Comparison of ENCODE assay signal across 8 mouse cellular contexts in the genomic region with DNA sequence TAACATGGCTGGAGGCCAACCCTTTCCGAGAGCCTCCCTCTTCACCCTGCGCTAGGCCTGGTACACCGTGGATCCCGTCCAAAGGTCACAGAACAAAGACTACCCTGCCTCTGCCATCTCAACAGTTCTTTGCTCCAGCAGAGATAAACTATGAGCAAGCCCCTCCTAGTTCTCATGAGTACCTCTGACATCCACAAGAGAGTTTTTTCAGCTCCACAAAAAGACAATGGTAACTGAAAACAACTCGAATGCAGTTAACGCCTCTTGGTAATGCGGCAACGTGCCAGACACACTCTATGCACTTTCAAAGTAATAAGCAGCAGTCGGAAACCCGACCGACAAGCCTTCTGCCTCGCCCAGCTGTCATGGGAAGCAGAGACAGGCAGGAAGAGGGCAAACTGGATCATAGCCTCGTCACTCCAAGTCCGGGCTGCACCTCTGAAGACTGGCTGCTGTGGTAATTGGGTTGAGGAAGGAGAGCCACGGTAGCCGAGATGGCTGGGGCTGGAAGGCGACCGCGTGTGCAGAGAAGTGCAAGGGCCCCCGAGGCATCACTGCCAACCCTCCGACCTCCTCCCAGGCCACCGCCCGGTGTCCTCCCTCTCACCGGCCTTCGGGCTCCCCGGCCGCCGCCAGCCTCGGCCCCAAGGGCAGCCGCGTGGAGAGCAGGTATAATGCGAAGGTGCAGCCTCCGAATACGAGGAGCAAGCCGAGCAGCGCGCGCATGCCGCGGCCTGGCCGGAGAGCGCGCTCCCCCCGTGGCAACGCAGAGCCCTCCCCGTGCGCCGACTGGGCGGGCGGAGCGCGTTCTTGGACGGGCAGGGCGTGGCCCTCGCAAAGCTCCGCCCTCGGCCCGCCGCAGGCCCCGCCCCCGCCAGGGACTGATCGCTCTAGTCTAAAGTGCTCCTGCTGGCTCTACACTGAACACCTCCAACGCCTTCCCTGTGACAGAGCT. TPM values are rescaled to one million over a fixed set of nuclear protein-coding genes. Genes with fewer than 3 reads are reported as not detected.
DNase-seq lines count a peak whose midpoint lies in the region; ATAC-seq lines count a peak whose summit lies in the region.

A gene (minus strand): TSS at position 792 of the 955 bp plus-strand sequence.

- 2% methylated on average over 63 of the region's 63 CpGs for WGBS in heart, embryonic 10.5 days
- 2% methylated on average over 63 of the region's 63 CpGs for WGBS in kidney, embryonic 15.5 days

- peak within 1 kb of the TSS; percentile 95 for H3K4me2 ChIP-seq in kidney, embryonic 15.5 days

- 0 out of 2 replicates have a peak, but pooled peaks cover 4% of the 10 kb centered on the region for H3K27me3 ChIP-seq in heart, embryonic 10.5 days (ENCODE audit: insufficient read depth, poor library complexity, severe bottlenecking)
- H3K27me3 ChIP-seq in kidney, embryonic 15.5 days, result 0 out of 2 replicates have a peak, but pooled peaks cover 3% of the 10 kb centered on the region

- DNase-seq in B cell, adult 2 months, result peak; percentile 92 to 94
- peak; percentile 95 for DNase-seq in brain, adult 2 months (ENCODE audit: low read depth, low spot score)
- peak; percentile 94 for DNase-seq in heart, embryonic 10.5 days (ENCODE audit: low spot score)
- peak; percentile 94 for DNase-seq in liver
- DNase-seq in spleen, postnatal 4 days (ENCODE audit: low spot score in 2 of 2), result peak; percentile 90 to 96

- ATAC-seq in erythroblast, adult 5-6 weeks (replicated peaks; ENCODE audit: low FRiP score, poor library complexity, severe bottlenecking), result peak; percentile 95
- ATAC-seq in kidney, embryonic 15.5 days (replicated peaks; ENCODE audit: low FRiP score), result peak; percentile 97
- peak; percentile 73 for ATAC-seq in monocyte, adult 5-6 weeks (replicated peaks; ENCODE audit: insufficient number of reproducible peaks, low FRiP score, low TSS enrichment, poor library complexity, severe bottlenecking)

- H3K27ac ChIP-seq in heart, embryonic 10.5 days, result peak within 1 kb of the TSS; percentile 94
- peak within 1 kb of the TSS; percentile 66 for H3K27ac ChIP-seq in kidney, embryonic 15.5 days

- peak within 1 kb of the TSS; percentile 69 for H3K9ac ChIP-seq in kidney, embryonic 15.5 days

- peaks cover 3% of the 10 kb centered on the region; the same call in 1 of the 2 replicates for H3K36me3 ChIP-seq in heart, embryonic 10.5 days
- no peaks in the 10 kb centered on the region for H3K36me3 ChIP-seq in kidney, embryonic 15.5 days

- H3K9me3 ChIP-seq in heart, embryonic 10.5 days, result no peaks in the 10 kb centered on the region
- H3K9me3 ChIP-seq in kidney, embryonic 15.5 days (replicated peaks), result no peaks in the 10 kb centered on the region

- peak within 1 kb of the TSS; percentile 85 for H3K4me3 ChIP-seq in heart, embryonic 10.5 days
- peak within 1 kb of the TSS; percentile 86 for H3K4me3 ChIP-seq in kidney, embryonic 15.5 days (replicated peaks)

- peaks cover 21% of the 10 kb centered on the region for H3K4me1 ChIP-seq in heart, embryonic 10.5 days
- peaks cover 14% of the 10 kb centered on the region for H3K4me1 ChIP-seq in kidney, embryonic 15.5 days

RNA-seq across cellular contexts. Expression of the gene that starts here (rescaled TPM):
- 3.6 and 5.0 TPM in 2 replicates for total RNA-seq in erythroblast, adult 5-6 weeks (2015; ENCODE audit: low replicate concordance)
- 0.77 and 2.0 TPM in 2 replicates for total RNA-seq in erythroblast, adult 5-6 weeks (2017; ENCODE audit: low replicate concordance)
- polyA plus RNA-seq in heart, embryonic 10.5 days (2016; fragmentation: Nextera tagmentation; extraction: Ambion mirVana), result 35.2 and 37.1 TPM in 2 replicates
- 23.4 and 24.6 TPM in 2 replicates for polyA plus RNA-seq in kidney, embryonic 15.5 days (2015; fragmentation: Nextera tagmentation; extraction: Ambion mirVana)
- total RNA-seq in monocyte, adult 5-6 weeks (2017), result 0.48 to 2.4 TPM in 2 of 3 replicates, not detected in the other

Comparison
In these comparisons a context has a peak if more than half of its experiments do, and no peak if none do; other contexts are left out.
1. Peak in every context shown above with its lines: DNase-seq, ATAC-seq, H3K4me3 ChIP-seq and H3K27ac ChIP-seq.